Mouse (Mus musculus) liver, embryonic 15.5 days (tissue): Measurements from ENCODE around the gene Tmem204. TPM values are rescaled to one million over a fixed set of nuclear protein-coding genes. Genes with fewer than 3 reads are reported as not detected.
A peak's percentile ranks its signal among the peaks of the same experiment; 100 is the strongest.

Source experiments
- ATAC-seq: fragments of 200-750 bp; cut with Nextera tagmentation; 2 replicates; pipeline ENCODE4 v1.8.0; 2017; ENCODE audit warnings: moderate number of reproducible peaks, mild to moderate bottlenecking, moderate library complexity; ENCODE audit not compliant: insufficient read depth
- H3K27ac ChIP-seq: fragments of 300-500 bp; sonication (generic); replicated peaks from 2 replicates; pipeline ENCODE4 v1.5.1; 2015; ENCODE audit warnings: mild to moderate bottlenecking, inconsistent platforms
- H3K27me3 ChIP-seq: fragments of 300-500 bp; sonication (generic); 2 replicates; pipeline ENCODE4 v1.6.1; 2015; ENCODE audit warnings: mild to moderate bottlenecking, inconsistent platforms
- H3K36me3 ChIP-seq: fragments of 300-500 bp; sonication (generic); replicated peaks from 2 replicates; pipeline ENCODE4 v1.6.1; 2015; ENCODE audit warnings: moderate library complexity, mild to moderate bottlenecking, inconsistent platforms
- H3K4me1 ChIP-seq: fragments of 300-500 bp; sonication (generic); replicated peaks from 2 replicates; pipeline ENCODE4 v1.6.1; 2015; ENCODE audit warnings: inconsistent platforms
- H3K4me2 ChIP-seq: fragments of 300-500 bp; sonication (generic); 2 replicates; pipeline ENCODE4 v1.6.1; 2015; ENCODE audit warnings: moderate library complexity, mild to moderate bottlenecking, inconsistent platforms
- H3K4me3 ChIP-seq: fragments of 300-500 bp; sonication (generic); replicated peaks from 2 replicates; pipeline ENCODE4 v1.5.1; 2015; ENCODE audit warnings: mild to moderate bottlenecking, inconsistent platforms
- H3K9ac ChIP-seq: fragments of 300-500 bp; sonication (generic); 2 replicates; pipeline ENCODE4 v1.6.1; 2015; ENCODE audit warnings: moderate library complexity, mild to moderate bottlenecking, inconsistent platforms
- H3K9me3 ChIP-seq: fragments of 300-500 bp; sonication (generic); replicated peaks from 2 replicates; pipeline ENCODE4 v1.6.1; 2016; ENCODE audit warnings: inconsistent platforms
- WGBS: fragments of 180-500 bp; shearing (Covaris S2); methylation state at CpG from one replicate; pipeline ENCODE4 v1.1.7; 2015; ENCODE audit warnings: mixed read lengths; ENCODE audit not compliant: insufficient replicate concordance; 5-methylcytosine and 5-hydroxymethylcytosine counted together
- polyA plus RNA-seq: library from polyadenylated mRNA; unstranded; fragments of >200 nt; fragmentation: Nextera tagmentation; extraction: Ambion mirVana; gene quantifications from 2 replicates; pipeline ENCODE4 v1.2.1, GENCODE M21; 2015

Tmem204 gene
- polyA plus RNA-seq, 1 experiment from 2014 or later: 5.6 TPM

DNA sequence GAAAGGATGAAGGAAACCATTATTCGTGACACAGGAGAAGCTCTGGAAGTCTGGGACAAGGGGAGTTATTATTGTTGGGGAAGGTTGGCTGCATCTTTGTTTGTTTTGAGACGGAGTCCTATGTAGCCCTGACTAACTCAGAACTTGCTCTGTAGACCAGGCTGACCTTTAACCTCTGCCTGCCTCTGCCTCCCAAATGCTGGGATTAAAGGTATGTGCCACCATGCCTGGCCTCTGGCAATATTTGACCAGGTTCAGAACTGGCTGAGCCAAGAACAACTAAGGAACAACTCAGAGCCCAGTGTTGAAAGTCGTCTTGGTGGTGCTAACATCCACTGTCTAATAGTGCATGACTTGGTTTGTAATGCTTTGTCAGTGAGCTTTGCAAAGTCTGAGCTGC is 18.2 kb downstream of the Tmem204 start:
- Histone ChIP-seq H3K27ac (peak overlapping the region; percentile 29; the same call in 1 of the 2 replicates), H3K27me3 (no peaks in the 10 kb centered on the region), H3K4me1 (peaks cover 29% of the 10 kb centered on the region), H3K36me3 (no peaks in the 10 kb centered on the region), H3K9ac (no peak overlapping the region), H3K4me3 (no peak overlapping the region), H3K4me2 (no peak overlapping the region), H3K9me3 (no peaks in the 10 kb centered on the region)
- no peak for ATAC-seq
- 58% methylated on average over 3 of the region's 3 CpGs for WGBS

GRCm38 (mm10) chr17:25064351-25064750 is 19.0 kb downstream of the Tmem204 start:
- WGBS: 61% methylated on average over 9 of the region's 9 CpGs

DNA sequence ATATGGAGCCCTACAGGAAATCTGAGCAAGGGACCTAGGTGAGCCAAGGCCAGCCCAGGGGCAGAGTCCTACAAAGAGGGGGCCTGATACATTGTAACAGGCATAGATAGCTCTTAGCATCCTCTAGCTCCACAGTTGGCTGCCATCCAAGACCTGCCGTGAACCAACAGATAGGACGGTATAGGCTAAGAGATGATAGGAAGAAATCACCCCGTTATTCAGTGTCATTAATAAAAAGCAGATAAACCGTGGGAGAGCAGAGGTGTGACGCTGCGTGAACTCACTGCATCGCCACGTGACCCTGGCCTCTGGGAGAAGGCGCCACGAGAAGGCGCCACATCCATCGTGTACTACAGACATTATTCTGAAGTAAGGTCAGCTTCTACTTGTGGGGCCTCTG is 19.5 kb downstream of the Tmem204 start:
- Histone ChIP-seq H3K4me3 (no peak overlapping the region), H3K36me3 (no peaks in the 10 kb centered on the region), H3K9me3 (no peaks in the 10 kb centered on the region), H3K4me1 (peaks cover 29% of the 10 kb centered on the region), H3K27ac (no peak overlapping the region), H3K9ac (no peak overlapping the region), H3K27me3 (no peaks in the 10 kb centered on the region), H3K4me2 (no peak overlapping the region)
- peak; percentile 66 for ATAC-seq
- WGBS: 49% methylated on average over 12 of the region's 12 CpGs

More at GRCm38 (mm10) chr17:25064351-25064750, 19.0 kb downstream of the Tmem204 start:
- H3K36me3 ChIP-seq: no peaks in the 10 kb centered on the region
- H3K4me1 ChIP-seq: peaks cover 29% of the 10 kb centered on the region
- H3K9ac ChIP-seq: no peak overlapping the region
- H3K4me3 ChIP-seq: no peak overlapping the region
- H3K27ac ChIP-seq: no peak overlapping the region
- no peaks in the 10 kb centered on the region for H3K27me3 ChIP-seq
- H3K4me2 ChIP-seq: no peak overlapping the region
- no peak; the same call in 1 of the 2 replicates for ATAC-seq
- H3K9me3 ChIP-seq: no peaks in the 10 kb centered on the region

- H3K4me1 ChIP-seq: peaks cover 23% of the 10 kb centered on the region
- H3K4me3 ChIP-seq: no peak overlapping the region
- no peaks in the 10 kb centered on the region for H3K36me3 ChIP-seq
- H3K27ac ChIP-seq: no peak overlapping the region
- H3K9ac ChIP-seq: no peak overlapping the region
- no peaks in the 10 kb centered on the region for H3K27me3 ChIP-seq
- no peak for ATAC-seq
- WGBS: 79% methylated on average over 4 of the region's 4 CpGs
- H3K9me3 ChIP-seq: no peaks in the 10 kb centered on the region
- H3K4me2 ChIP-seq: no peak overlapping the region
Measured at GRCm38 (mm10) chr17:25063261-25063660, 20.1 kb downstream of the Tmem204 start.

GRCm38 (mm10) chr17:25057041-25057440 is 26.4 kb downstream of the Tmem204 start:
- no peaks in the 10 kb centered on the region for H3K27me3 ChIP-seq
- no peak overlapping the region for H3K4me3 ChIP-seq
- no peak overlapping the region for H3K4me2 ChIP-seq
- H3K36me3 ChIP-seq: peaks cover 16% of the 10 kb centered on the region
- no peaks in the 10 kb centered on the region for H3K4me1 ChIP-seq
- WGBS: 82% methylated on average over 6 of the region's 6 CpGs
- no peak overlapping the region for H3K9ac ChIP-seq
- H3K9me3 ChIP-seq: no peaks in the 10 kb centered on the region
- H3K27ac ChIP-seq: no peak overlapping the region
- ATAC-seq: no peak

GRCm38 (mm10) chr17:25053274-25053673 is 30.1 kb downstream of the Tmem204 start:
- H3K27me3 ChIP-seq: no peaks in the 10 kb centered on the region
- H3K9ac ChIP-seq: no peak overlapping the region
- H3K4me3 ChIP-seq: no peak overlapping the region
- no peak for ATAC-seq
- no peak overlapping the region for H3K27ac ChIP-seq
- peaks cover 29% of the 10 kb centered on the region for H3K36me3 ChIP-seq
- H3K4me1 ChIP-seq: no peaks in the 10 kb centered on the region
- no peaks in the 10 kb centered on the region for H3K9me3 ChIP-seq
- no peak overlapping the region for H3K4me2 ChIP-seq
- 73% methylated on average over 9 of the region's 9 CpGs for WGBS

DNA sequence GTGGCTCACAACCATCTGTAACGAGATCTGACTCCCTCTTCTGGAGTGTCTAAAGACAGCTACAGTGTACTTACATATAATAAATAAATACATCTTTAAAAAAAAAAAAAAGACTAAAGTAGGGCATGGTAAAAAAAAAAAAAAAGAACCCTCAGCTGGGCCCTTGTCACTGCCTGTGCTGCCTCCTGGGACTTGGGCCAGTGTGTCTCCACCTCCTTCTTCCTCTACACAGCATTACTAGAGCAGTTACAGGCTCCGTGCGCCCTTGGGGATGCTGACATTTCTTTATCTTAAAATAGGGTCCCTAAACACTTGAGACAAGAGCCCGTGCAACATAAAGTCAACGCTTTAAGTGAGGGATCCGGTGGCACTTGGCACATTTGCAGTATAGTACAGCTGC is 36.2 kb downstream of the Tmem204 start:
- Histone ChIP-seq H3K36me3 (peaks cover 20% of the 10 kb centered on the region; the same call in 1 of the 2 replicates), H3K4me2 (no peak overlapping the region), H3K4me3 (no peak overlapping the region), H3K4me1 (peaks cover 9% of the 10 kb centered on the region; the same call in 1 of the 2 replicates), H3K27me3 (no peaks in the 10 kb centered on the region), H3K9me3 (no peaks in the 10 kb centered on the region), H3K27ac (no peak overlapping the region), H3K9ac (no peak overlapping the region)
- 79% methylated on average over 6 of the region's 6 CpGs for WGBS
- ATAC-seq: no peak

DNA sequence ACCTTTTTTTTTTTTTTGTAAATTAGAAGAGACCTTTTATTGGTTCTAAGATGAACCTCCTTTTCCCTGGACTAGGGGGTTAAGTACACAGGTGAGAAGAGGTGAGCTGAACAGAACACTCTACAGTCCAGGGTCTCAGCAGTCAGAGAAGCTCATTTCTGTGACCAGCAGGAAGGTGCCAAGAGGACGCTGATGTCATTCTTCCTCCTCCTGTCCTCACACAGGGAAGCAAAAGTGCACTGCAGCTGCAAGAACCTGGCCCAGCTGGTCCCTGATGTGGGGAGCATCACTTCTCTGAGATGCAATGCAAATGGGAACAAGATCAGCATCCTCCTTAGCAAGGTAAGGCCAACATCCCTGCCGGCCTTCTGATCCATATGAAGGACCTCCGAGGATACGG is 38.1 kb downstream of the Tmem204 start:
- H3K4me2 ChIP-seq: no peak overlapping the region
- no peak overlapping the region for H3K4me3 ChIP-seq
- peaks cover 9% of the 10 kb centered on the region; the same call in 1 of the 2 replicates for H3K4me1 ChIP-seq
- H3K36me3 ChIP-seq: peaks cover 13% of the 10 kb centered on the region; the same call in 1 of the 2 replicates
- no peaks in the 10 kb centered on the region for H3K27me3 ChIP-seq
- 72% methylated on average over 4 of the region's 4 CpGs for WGBS
- no peak overlapping the region for H3K9ac ChIP-seq
- H3K27ac ChIP-seq: no peak overlapping the region
- H3K9me3 ChIP-seq: no peaks in the 10 kb centered on the region
- ATAC-seq: no peak

GRCm38 (mm10) chr17:25044879-25045278 is 38.5 kb downstream of the Tmem204 start:
- no peak overlapping the region for H3K9ac ChIP-seq
- H3K27ac ChIP-seq: no peak overlapping the region
- H3K9me3 ChIP-seq: no peaks in the 10 kb centered on the region
- peaks cover 9% of the 10 kb centered on the region; the same call in 1 of the 2 replicates for H3K4me1 ChIP-seq
- H3K27me3 ChIP-seq: no peaks in the 10 kb centered on the region
- no peak overlapping the region for H3K4me2 ChIP-seq
- H3K36me3 ChIP-seq: peaks cover 9% of the 10 kb centered on the region; the same call in 1 of the 2 replicates
- H3K4me3 ChIP-seq: no peak overlapping the region
- no peak for ATAC-seq
- 25% methylated on average over 7 of the region's 7 CpGs for WGBS

- no peak overlapping the region for H3K4me3 ChIP-seq
- peaks cover 32% of the 10 kb centered on the region; the same call in 1 of the 2 replicates for H3K36me3 ChIP-seq
- ATAC-seq: no peak
- 61% methylated on average over 4 of the region's 4 CpGs for WGBS
- no peak overlapping the region for H3K9ac ChIP-seq
- H3K27ac ChIP-seq: no peak overlapping the region
- H3K4me2 ChIP-seq: no peak overlapping the region
- H3K4me1 ChIP-seq: no peaks in the 10 kb centered on the region
- no peaks in the 10 kb centered on the region for H3K27me3 ChIP-seq
- H3K9me3 ChIP-seq: no peaks in the 10 kb centered on the region
Measured at GRCm38 (mm10) chr17:25036183-25036582, 47.2 kb downstream of the Tmem204 start.

- H3K27ac ChIP-seq: peak overlapping the region; percentile 94
- WGBS: under 1% methylated on average over 55 of the region's 55 CpGs
- H3K4me1 ChIP-seq: peaks cover 36% of the 10 kb centered on the region
- peak; percentile 83 for ATAC-seq
- peaks cover 21% of the 10 kb centered on the region for H3K36me3 ChIP-seq
- peak overlapping the region; percentile 89 for H3K4me3 ChIP-seq
- no peaks in the 10 kb centered on the region for H3K9me3 ChIP-seq
- H3K4me2 ChIP-seq: peak overlapping the region; percentile 97
- no peaks in the 10 kb centered on the region for H3K27me3 ChIP-seq
- H3K9ac ChIP-seq: peak overlapping the region; percentile 76
Measured at GRCm38 (mm10) chr17:25016292-25017132, 66.9 kb downstream of the Tmem204 start.
